Mouse (Mus musculus): ENCODE measurements around the gene Tmprss2.
"Not testable (repeated sequence)": the region's sequence is repeated elsewhere in the genome, so short reads cannot be mapped to it uniquely, and the experiment has no call there.

GRCm38 (mm10) chr16:97582876-97583275 is 28.1 kb downstream of the Tmprss2 start:
- TF ChIP-seq POLR2A (IDR thresholded peaks at IDR 0.05; ENCODE audit: control insufficient read depth, extremely low read depth, insufficient read depth, low read length, poor library complexity); CTCF (IDR thresholded peaks at IDR 0.05; ENCODE audit: borderline replicate concordance, control insufficient read depth, extremely low read depth, insufficient read depth, low read length, poor library complexity): not testable (repeated sequence)

All from thymus, adult 2 months (tissue).